Mouse (Mus musculus) urinary bladder, postnatal 0 days (tissue): ENCODE results near the gene Med7. TPM values are rescaled to one million over a fixed set of nuclear protein-coding genes. Genes with fewer than 3 reads are reported as not detected.

Source experiments
- polyA plus RNA-seq: library from polyadenylated mRNA; unstranded; fragments of >200 nt; fragmentation: Nextera tagmentation; extraction: Ambion mirVana; gene quantifications from 2 replicates; pipeline ENCODE4 v1.2.1, GENCODE M21; 2015

Med7 gene
- 46.7 and 48.8 TPM in 2 replicates for polyA plus RNA-seq

GRCm38 (mm10) chr11:46436760-46437458 lies at the start of gene Med7:
Gene Med7, plus strand, starts transcription at chr11:46436925.

GRCm38 (mm10) chr11:46389336-46390117 lies 47.2 kb upstream of the Med7 start, which contains the start of gene Itk:
Gene Itk, minus strand, starts transcription at chr11:46389515.

DNA sequence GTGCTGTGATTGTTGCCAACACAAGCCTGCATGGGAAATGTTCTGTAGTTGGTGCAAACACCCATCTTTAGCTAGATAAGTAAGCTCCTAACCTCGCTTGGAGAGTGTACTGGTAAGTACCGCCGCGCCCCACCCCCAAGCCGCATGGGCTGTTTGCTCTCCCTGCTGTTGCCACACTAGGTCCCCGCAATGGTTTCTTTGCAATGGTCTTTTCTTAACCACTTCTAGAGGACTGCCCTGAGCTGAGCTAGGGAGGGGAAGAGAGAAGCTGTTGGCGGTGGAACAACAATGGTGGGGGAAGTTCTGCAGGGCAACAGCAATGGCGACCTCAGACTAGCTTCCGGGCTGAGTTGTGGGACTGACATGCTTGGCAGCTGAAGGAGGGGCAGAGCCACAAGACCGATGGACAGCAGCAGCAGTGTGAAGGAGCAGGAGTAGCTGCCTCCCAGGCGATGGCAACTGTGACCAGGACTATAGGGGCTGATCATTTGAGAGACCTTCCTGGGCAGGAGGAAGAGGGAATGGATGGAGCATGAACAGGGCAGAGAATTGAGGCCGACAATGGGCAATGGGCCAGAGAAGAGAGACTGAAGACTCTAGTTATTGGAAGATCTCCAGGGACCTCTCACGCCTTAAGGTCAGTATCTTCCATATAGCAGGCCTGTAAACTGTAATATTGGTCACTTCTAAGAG lies 40.4 kb upstream of the Med7 start, which contains the start of gene Fam71b:
Gene Fam71b, plus strand, starts transcription at position 393 of the 693 bp plus-strand sequence.

GRCm38 (mm10) chr11:46454453-46455045 lies 17.8 kb downstream of the Med7 start, which contains the start of gene Havcr2:
Gene Havcr2, plus strand, starts transcription at chr11:46454935.

Other genes with a start within 250 kb of the Med7 start
- 0.07 TPM in 1 of 2 replicates, not detected in the other for gene Fndc9, start 201.4 kb upstream of the Med7 start, polyA plus RNA-seq
- gene Cyfip2, start 124.1 kb upstream of the Med7 start, polyA plus RNA-seq, result 1.5 and 1.8 TPM in 2 replicates
- gene Itk, start 47.4 kb upstream of the Med7 start, polyA plus RNA-seq, result 0.02 and 0.05 TPM in 2 replicates
- gene Fam71b, start 40.4 kb upstream of the Med7 start, polyA plus RNA-seq, result not detected in 2 replicates
- gene Havcr2, start 18.0 kb downstream of the Med7 start, polyA plus RNA-seq, result 0.26 and 0.57 TPM in 2 replicates
- gene Gm12169, start 87.3 kb downstream of the Med7 start, polyA plus RNA-seq, result not detected in 2 replicates
- not detected in 2 replicates for gene BC053393, start 134.6 kb downstream of the Med7 start, polyA plus RNA-seq
- not detected in 2 replicates for gene Dppa1, start 192.3 kb downstream of the Med7 start, polyA plus RNA-seq